Mouse (Mus musculus): ENCODE results near the gene Slc20a1.

Gene Slc20a1

GRCm38 (mm10) chr2:129186291-129186919 is 12.2 kb upstream of the Slc20a1 start:
- WGBS, result 35% methylated on average over 5 of the region's 5 CpGs

GRCm38 (mm10) chr2:129192392-129193150 is 6.0 kb upstream of the Slc20a1 start:
- 57% methylated on average over 7 of the region's 7 CpGs for WGBS

GRCm38 (mm10) chr2:129196317-129196716 is 2.2 kb upstream of the Slc20a1 start:
- WGBS, result 95% methylated on average over 2 of the region's 2 CpGs

- 42% methylated on average over 5 of the region's 5 CpGs for WGBS
Observed at GRCm38 (mm10) chr2:129197197-129197596, 1.4 kb upstream of the Slc20a1 start.

- WGBS, result 1% methylated on average over 32 of the region's 32 CpGs
Observed at GRCm38 (mm10) chr2:129197843-129198435, 625 bp upstream of the Slc20a1 start.

GRCm38 (mm10) chr2:129199328-129200085 is 943 bp downstream of the Slc20a1 start:
- 12% methylated on average over 31 of the region's 31 CpGs for WGBS

GRCm38 (mm10) chr2:129205000-129205399 is 6.4 kb downstream of the Slc20a1 start:
- 72% methylated on average over 6 of the region's 6 CpGs for WGBS

GRCm38 (mm10) chr2:129206824-129207223 is 8.3 kb downstream of the Slc20a1 start:
- 59% methylated on average over 8 of the region's 8 CpGs for whole genome bisulfite sequencing

GRCm38 (mm10) chr2:129208181-129208746 is 9.7 kb downstream of the Slc20a1 start:
- 81% methylated on average over 8 of the region's 8 CpGs for WGBS

- WGBS, result 72% methylated on average over 8 of the region's 8 CpGs
Observed at GRCm38 (mm10) chr2:129210089-129210749, 11.7 kb downstream of the Slc20a1 start.

- 65% methylated on average over 4 of the region's 4 CpGs for WGBS
Observed at GRCm38 (mm10) chr2:129211255-129211654, 12.7 kb downstream of the Slc20a1 start.

- 57% methylated on average over 2 of the region's 2 CpGs for WGBS
Observed at GRCm38 (mm10) chr2:129211957-129212356, 13.4 kb downstream of the Slc20a1 start.

- WGBS, result 84% methylated on average over 7 of the region's 7 CpGs
Observed at GRCm38 (mm10) chr2:129212566-129212965, 14.0 kb downstream of the Slc20a1 start.

- 96% methylated on average over 5 of the region's 5 CpGs for WGBS
Observed at GRCm38 (mm10) chr2:129214774-129215173, 16.2 kb downstream of the Slc20a1 start.

GRCm38 (mm10) chr2:129217612-129218185 is 19.1 kb downstream of the Slc20a1 start:
- 88% methylated on average over 9 of the region's 9 CpGs for WGBS

- 57% methylated on average over 4 of the region's 4 CpGs for WGBS
Observed at GRCm38 (mm10) chr2:129218537-129219105, 20.1 kb downstream of the Slc20a1 start.

- WGBS, result 58% methylated on average over 9 of the region's 9 CpGs
Observed at GRCm38 (mm10) chr2:129221097-129221632, 22.6 kb downstream of the Slc20a1 start.

- WGBS, result 87% methylated on average over 4 of the region's 4 CpGs
Observed at GRCm38 (mm10) chr2:129224178-129224577, 25.6 kb downstream of the Slc20a1 start.

- 90% methylated on average over 17 of the region's 17 CpGs for WGBS
Observed at GRCm38 (mm10) chr2:129225251-129225819, 26.8 kb downstream of the Slc20a1 start.

Data from cerebral cortex, adult 2 months (tissue).